Mouse (Mus musculus) cerebellum, adult (tissue): ENCODE results near the gene Map2k6.

Experiments used
- ATAC-seq: cut with Nextera tagmentation; 2 replicates; pipeline ENCODE4 v1.9.2; 2017; ENCODE audit warnings: mild to moderate bottlenecking, moderate library complexity, mixed read lengths; ENCODE audit not compliant: insufficient number of reproducible peaks, low FRiP score, low TSS enrichment

The Map2k6 gene

DNA sequence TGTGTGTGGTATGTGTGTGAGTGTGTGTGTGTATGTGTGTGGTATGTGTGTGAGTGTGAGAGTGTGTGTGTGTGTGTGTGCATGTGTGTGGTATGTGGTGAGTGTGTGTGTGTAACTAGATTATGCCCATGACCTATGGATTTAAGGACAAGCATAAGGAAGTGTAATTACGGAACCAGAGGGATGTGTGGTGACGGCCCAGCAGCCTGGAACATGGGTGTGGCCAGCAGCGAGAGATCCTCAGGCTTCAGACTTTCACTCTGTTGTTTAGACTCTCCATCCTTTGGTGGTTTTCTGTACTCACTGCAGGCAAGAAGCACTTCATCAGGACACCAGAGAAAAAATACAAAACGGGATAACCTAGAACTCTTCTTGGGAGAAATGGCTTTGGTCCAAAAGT, 143.0 kb downstream of the Map2k6 start:
- no peak for ATAC-seq

DNA sequence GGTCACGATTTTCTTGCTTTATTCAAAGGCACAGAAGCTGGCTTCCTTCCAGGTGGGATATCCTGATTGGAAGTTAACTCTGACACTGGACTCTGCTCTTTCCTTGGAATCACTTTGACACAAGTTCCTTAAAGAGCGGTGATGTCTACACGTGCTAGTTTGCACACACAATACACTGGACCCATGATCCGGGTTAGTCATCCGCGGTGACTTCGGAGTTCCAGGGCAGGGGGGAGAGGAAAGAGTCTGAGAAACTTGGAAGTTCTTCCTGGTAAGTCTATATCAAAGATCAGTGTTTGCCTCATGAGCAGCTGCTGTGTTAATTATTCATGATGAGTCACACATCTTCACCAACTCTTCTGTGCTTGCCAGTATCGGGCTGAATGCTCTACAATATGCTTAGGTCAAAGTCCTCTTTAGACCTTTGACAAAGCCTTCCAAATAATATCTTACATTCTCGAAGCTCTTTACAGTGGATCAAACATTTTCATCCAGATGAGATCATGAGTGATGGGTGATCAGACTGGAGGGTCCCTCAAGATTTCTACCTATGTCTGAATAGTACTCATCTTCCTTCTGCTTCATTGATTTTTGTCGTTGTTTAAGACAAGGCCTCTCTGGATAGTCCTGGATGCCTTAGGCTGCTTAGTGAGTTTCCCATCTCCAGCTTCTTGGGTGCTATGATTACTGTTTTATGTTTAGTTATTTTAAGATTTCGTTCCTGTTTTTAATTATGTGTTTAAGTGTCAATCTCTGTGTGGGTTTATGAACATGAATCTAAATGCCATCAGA, 145.7 kb downstream of the Map2k6 start:
- ATAC-seq: no peak

DNA sequence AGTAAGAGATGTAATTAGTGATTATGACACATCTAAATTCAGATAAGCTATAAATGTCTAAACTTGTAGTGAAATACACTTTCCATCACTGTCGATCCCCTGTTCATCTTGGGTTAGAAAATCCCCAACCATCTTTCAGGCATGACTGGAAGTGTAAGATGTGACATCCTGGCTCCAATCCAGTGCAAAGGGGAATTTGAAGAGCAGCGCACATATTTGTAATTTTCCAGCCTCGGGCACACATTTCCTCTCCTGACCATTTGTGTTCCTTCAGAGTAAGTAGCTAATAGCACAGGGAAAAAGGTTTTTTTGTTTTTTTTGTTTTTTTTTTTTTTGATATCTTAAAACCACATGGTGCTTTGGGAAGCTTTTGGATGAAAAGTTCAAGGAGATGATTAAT, 146.5 kb downstream of the Map2k6 start:
- ATAC-seq: no peak

DNA sequence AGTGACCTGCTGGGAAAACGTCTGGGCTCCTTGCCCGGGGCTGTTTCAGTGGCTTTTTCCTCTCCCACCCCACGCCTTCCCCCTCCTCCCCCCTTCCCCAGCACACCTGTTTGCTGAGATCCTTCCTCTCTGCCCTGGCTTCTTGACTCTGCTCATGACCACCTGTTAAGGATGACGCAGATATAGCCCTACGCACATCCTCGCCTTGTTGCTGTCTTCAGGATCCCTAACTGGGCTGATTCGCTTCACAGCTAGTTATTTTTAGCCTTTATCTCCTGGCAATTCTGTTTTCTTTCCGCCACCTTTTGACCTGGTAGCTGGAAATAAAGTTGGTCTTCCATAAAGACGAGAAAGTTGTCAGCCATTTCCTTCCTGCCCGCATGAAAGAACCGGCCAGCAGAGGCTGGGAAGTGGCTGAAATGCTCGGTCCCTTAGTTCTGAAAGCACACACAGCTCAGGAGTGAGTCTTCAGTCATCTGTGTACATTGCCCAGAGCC, 152.6 kb downstream of the Map2k6 start:
- no peak for ATAC-seq

DNA sequence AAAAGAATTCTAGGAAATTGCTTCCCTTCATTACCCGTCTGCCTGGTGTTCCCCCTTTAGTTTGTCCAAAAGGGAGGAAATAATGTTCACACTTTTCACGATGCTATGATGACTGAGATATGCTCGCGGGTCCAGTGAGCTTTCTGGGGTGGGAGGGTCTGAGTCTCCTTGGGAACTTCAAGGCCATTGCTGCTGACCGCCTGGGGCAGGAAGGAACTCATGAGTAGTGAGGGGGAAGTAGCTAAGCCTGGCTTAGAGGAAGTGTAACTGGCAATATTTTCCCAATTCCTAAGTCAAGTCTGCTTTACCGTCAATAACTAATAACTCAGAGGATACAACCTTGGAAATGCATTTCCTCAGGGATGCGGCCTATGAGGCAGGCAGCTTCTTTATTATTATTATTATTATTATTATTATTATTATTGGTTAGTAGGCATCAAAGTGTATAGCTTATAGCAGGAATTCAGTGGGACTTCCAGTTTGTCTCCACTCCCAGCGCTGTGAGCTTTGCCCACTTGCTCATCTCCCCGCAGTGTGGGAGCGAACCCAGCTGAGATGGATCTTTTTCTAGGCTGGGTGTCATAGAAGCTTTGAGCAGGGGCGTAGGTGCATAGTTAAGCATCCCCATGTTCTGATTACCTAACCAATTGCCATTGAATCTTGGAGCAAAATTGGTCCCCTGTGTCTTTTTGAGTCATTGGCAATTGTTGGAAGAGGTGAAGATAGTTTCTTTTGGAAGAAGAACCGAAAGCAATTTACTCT, 163.6 kb downstream of the Map2k6 start:
- ATAC-seq: no peak

DNA sequence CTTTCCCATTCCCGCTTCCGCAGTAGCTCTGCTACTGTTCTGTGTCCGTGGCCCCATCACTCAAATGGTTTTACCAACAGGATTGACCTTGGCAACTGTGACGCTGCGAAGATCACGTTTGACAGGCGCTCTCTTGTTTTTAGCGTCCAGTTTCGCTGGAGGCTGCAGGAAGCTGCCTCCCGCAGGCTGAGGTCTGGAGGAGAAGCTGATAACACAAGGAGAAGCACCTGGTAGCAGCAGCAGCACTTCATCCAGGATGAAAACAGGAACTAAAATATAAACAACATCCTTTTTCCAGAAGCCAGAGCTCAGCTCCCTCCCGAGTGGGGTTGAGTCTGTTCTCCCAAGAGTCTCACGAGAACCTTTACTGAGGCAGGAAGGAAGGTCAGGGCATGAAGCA, 164.3 kb downstream of the Map2k6 start:
- ATAC-seq: no peak

DNA sequence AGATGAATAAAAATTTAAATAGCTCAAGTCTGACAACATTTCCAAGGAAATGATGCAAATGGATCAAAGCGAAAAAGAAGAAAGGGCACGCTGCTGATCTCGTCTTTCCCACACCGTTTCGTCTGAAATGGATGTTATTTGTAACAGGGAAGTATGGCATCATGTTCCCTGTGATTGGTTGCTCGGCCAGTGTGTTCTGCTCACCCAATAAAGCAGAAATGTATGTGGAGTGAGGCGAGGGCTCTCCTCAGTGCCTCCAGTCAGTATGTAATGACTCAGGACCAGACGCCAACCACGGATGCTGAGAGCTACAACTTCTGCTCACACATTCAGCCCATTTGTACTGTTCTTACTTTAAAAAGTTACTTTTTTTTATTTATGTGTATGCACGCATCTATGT, 164.9 kb downstream of the Map2k6 start:
- ATAC-seq: no peak

DNA sequence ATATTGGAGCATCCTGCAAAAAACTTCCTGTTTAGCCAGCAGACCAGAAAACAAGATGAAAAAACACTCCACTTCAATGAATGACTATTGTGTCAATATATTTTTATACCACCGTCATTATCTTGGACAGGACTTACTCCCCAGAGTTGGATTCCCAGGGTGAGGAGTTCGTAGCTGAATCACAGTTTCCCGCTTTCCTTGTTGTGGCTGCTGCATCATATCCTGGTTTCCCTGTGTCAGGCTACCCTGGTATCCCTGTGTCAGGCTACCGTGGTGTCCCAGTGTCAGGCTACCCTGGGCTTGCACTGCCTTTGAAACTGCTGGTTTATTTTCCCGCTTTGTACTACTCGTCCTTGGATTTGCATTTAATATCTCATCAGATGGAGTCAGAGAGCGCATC, 167.4 kb downstream of the Map2k6 start:
- no peak for ATAC-seq

DNA sequence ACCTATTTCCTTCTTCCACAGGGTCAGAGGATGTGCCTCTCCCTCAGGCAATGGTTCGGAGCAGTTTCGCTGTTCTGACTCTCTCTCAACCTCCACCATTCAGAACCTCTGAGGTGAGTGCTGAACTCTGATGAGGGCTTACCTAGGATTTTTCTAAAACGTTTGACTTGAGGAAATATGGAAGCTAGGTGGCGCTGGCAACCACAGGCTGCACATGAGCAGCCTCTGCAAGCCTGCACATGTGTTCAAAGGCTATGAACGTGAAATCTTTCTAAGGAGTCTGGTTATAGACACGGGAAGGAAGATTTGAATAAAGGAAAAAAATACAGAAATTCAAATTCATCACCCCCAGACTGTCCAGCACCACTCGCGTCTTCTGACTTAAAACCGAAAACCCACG, 173.6 kb downstream of the Map2k6 start:
- no peak for ATAC-seq
